In the genomic region with DNA sequence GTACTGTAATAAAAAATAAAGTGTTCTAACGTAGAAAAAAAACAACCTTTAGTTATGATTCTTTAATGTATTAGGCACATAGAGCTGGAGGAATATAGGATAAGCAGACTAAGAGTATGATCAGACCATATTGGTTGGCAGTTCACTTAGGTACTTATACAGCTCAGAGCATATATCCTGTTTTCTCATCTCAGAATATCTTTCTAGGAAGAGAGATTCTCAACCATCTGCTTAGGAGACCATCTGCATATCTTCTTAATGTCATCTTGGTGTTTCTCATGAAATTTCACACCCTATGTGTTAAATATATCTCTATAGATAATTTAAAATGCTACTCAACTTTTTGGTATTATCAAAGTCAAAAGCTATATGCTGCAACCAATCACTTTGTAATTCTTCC, we compare ENCODE assay signal across 23 mouse cellular contexts.
"Had no signal": no experiment of that assay in that cellular context is flagged by ENCODE, and none has a peak within 500 bp of the region (broad histone marks: within the 10 kb centered on the region; RNA-seq: fewer than 3 reads in every experiment).

No protein-coding gene starts in this region.

- ATAC-seq: liver, postnatal 0 days; lung, postnatal 0 days; midbrain, embryonic 13.5 days; midbrain, embryonic 16.5 days had no signal

- H3K36me3 ChIP-seq: limb, embryonic 12.5 days; limb, embryonic 15.5 days; midbrain, embryonic 13.5 days; neural tube, embryonic 13.5 days; stomach, embryonic 15.5 days had no signal

- H3K27ac ChIP-seq: kidney, postnatal 0 days; layer of hippocampus, adult 2 months; limb, embryonic 12.5 days; limb, embryonic 15.5 days; liver, embryonic 14.5 days; macrophage; midbrain, embryonic 13.5 days; neural tube, embryonic 13.5 days; stomach, embryonic 15.5 days had no signal

- H3K9ac ChIP-seq: limb, embryonic 12.5 days; limb, embryonic 15.5 days; liver, embryonic 14.5 days; liver, postnatal 0 days; lung, embryonic 14.5 days; midbrain, embryonic 13.5 days; neural tube, embryonic 13.5 days; stomach, embryonic 15.5 days had no signal

- H3K9me3 ChIP-seq: limb, embryonic 12.5 days; limb, embryonic 15.5 days; midbrain, embryonic 13.5 days; neural tube, embryonic 13.5 days; stomach, embryonic 15.5 days had no signal

- H3K4me3 ChIP-seq: layer of hippocampus, adult 2 months; limb, embryonic 12.5 days; limb, embryonic 15.5 days; midbrain, embryonic 13.5 days; myocyte; neural tube, embryonic 13.5 days; stomach, embryonic 15.5 days had no signal

- DNase-seq: kidney, postnatal 25 days; layer of hippocampus, postnatal 36 days; left cerebral cortex, postnatal 4 days; liver, postnatal 0 days; lung, embryonic 14.5 days; retina, postnatal 1 day; right cerebral cortex, postnatal 25 days; spleen, adult 18-20 months; thymus, adult 18-20 months; thymus, postnatal 36 days had no signal

- H3K4me1 ChIP-seq: limb, embryonic 12.5 days; limb, embryonic 15.5 days; midbrain, embryonic 13.5 days; neural tube, embryonic 13.5 days; stomach, embryonic 15.5 days had no signal

- H3K27me3 ChIP-seq: limb, embryonic 12.5 days; limb, embryonic 15.5 days; midbrain, embryonic 13.5 days; neural tube, embryonic 13.5 days; stomach, embryonic 15.5 days had no signal

- H3K4me2 ChIP-seq: limb, embryonic 12.5 days; limb, embryonic 15.5 days; liver, embryonic 11.5 days; lung, embryonic 14.5 days; midbrain, embryonic 13.5 days; neural tube, embryonic 13.5 days; stomach, embryonic 15.5 days had no signal
